Mouse (Mus musculus) ES-Bruce4 (cell line): ENCODE results near the gene Pias1. TPM values are rescaled to one million over a fixed set of nuclear protein-coding genes. Genes with fewer than 3 reads are reported as not detected.

ENCODE experiments used
- H3K27ac ChIP-seq: 2 replicates; pipeline ENCODE4 v1.5.1; 2012; ENCODE audit warnings: low read length, inconsistent platforms; ENCODE audit not compliant: insufficient read depth
- H3K27me3 ChIP-seq: 2 replicates; pipeline ENCODE4 v1.6.1; 2012; ENCODE audit warnings: mild to moderate bottlenecking, low read length, inconsistent platforms; ENCODE audit not compliant: control insufficient read depth, poor library complexity, insufficient read depth, severe bottlenecking
- H3K36me3 ChIP-seq: 2 replicates; pipeline ENCODE4 v1.6.1; 2012; ENCODE audit warnings: inconsistent platforms, mild to moderate bottlenecking, low read length, moderate library complexity; ENCODE audit not compliant: control insufficient read depth, poor library complexity, insufficient read depth, severe bottlenecking
- H3K4me1 ChIP-seq: one replicate; pipeline ENCODE4 v1.8.1; 2011; ENCODE audit warnings: low read length; ENCODE audit not compliant: control insufficient read depth, insufficient read depth
- H3K4me3 ChIP-seq: 2 replicates; pipeline ENCODE4 v1.5.1; 2011; ENCODE audit warnings: low read depth, mild to moderate bottlenecking, low read length
- H3K9ac ChIP-seq: 2 replicates; pipeline ENCODE4 v1.6.1; 2012; ENCODE audit warnings: low read depth, mild to moderate bottlenecking, inconsistent platforms; ENCODE audit not compliant: poor library complexity, severe bottlenecking
- H3K9me3 ChIP-seq: replicated peaks from 2 replicates; pipeline ENCODE4 v1.6.1; 2012; ENCODE audit warnings: mild to moderate bottlenecking, low read length, inconsistent platforms; ENCODE audit not compliant: control insufficient read depth, poor library complexity, insufficient read depth, severe bottlenecking
- CTCF ChIP-seq: IDR thresholded peaks from one replicate; pipeline ENCODE4 v1.8.1; 2011; ENCODE audit warnings: low read depth, low read length
- EP300 ChIP-seq: IDR thresholded peaks from 2 replicates; pipeline ENCODE4 v1.6.1; 2011; ENCODE audit warnings: low read depth, low read length; ENCODE audit not compliant: insufficient read depth
- POLR2A ChIP-seq: IDR thresholded peaks from one replicate; pipeline ENCODE4 v1.8.1; 2011; ENCODE audit warnings: low read length; ENCODE audit not compliant: insufficient read depth
- polyA plus RNA-seq: library from polyadenylated mRNA; stranded (reverse); fragments of >200 nt; gene quantifications from 2 replicates; pipeline ENCODE4 v1.2.4, GENCODE M21; 2011; ENCODE audit warnings: low read depth; ENCODE audit not compliant: missing spikeins, insufficient read depth, insufficient read length

Pias1 gene
- polyA plus RNA-seq, 1 experiment = 63.8 TPM

DNA sequence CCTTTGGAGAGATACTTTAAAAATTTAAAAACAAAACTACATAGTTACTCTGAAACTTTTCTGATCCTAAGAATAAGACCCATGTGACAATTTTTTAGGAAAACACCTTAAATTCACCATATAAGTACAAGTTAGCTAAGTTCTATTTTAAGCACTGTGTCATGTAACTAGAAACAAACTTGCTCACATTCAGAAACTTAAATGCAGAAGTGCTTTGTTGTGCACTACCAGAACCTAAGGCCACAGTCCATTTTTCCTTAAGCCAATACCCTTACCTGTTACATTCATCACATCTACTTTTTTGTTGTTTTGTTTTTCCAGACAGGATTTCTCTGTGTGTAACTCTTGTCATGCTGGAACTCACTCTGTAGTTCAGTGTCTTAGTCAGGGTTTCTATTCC, 17.4 kb downstream of the Pias1 start:
- H3K36me3 ChIP-seq = no peaks in the 10 kb centered on the region
- H3K9ac ChIP-seq = no peak overlapping the region
- no peak overlapping the region for H3K4me3 ChIP-seq
- H3K27me3 ChIP-seq = no peaks in the 10 kb centered on the region
- H3K4me1 ChIP-seq = no peaks in the 10 kb centered on the region
- H3K27ac ChIP-seq = no peak overlapping the region
- H3K9me3 ChIP-seq = no peaks in the 10 kb centered on the region
- TF ChIP-seq POLR2A = no peak
- no peak for TF ChIP-seq EP300
- TF ChIP-seq CTCF = no peak

DNA sequence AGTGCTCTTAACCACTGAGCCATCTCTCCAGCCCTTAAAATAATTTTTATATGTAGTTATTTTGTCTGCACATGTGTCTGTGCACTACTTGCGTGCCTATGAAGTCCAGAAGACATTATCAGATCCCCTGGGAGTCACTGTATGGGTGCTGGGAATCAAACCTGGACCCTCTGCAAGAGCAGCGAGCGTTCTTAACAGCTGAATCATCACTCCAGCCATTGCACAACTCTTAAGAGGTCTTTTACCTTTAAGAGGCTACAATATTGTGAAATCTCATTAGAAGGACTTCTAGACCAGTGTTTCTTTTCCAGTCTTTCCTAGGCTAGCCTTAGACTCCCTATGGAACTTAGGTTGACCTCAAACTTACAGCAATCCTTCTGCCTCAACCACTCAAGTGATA, 21.7 kb downstream of the Pias1 start:
- H3K36me3 ChIP-seq = no peaks in the 10 kb centered on the region
- H3K27ac ChIP-seq = no peak overlapping the region
- H3K9ac ChIP-seq = no peak overlapping the region
- TF ChIP-seq CTCF (no peak), POLR2A (no peak), EP300 (no peak)
- H3K4me1 ChIP-seq = no peaks in the 10 kb centered on the region
- no peaks in the 10 kb centered on the region for H3K9me3 ChIP-seq
- no peak overlapping the region for H3K4me3 ChIP-seq
- H3K27me3 ChIP-seq = no peaks in the 10 kb centered on the region

DNA sequence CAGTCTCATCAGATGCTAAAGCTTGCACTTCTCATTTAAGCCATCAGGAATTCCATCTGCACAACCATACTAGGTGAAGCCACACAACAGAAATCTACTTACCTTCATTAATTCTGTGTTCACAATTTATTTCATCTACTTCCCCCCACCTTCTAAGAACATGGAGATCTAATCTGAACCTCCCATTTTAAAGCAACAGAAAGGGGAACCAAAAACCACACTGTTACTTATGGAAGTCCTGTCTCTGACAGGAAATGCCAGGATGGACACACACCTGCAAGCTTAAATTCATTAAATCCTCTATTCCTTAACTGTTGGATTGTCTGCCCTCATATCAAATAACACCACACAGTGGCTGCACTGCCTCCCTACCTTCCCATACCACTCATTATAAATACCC, 35.0 kb downstream of the Pias1 start:
- H3K4me1 ChIP-seq = no peaks in the 10 kb centered on the region
- no peaks in the 10 kb centered on the region for H3K9me3 ChIP-seq
- H3K27ac ChIP-seq = no peak overlapping the region
- H3K36me3 ChIP-seq = no peaks in the 10 kb centered on the region
- no peaks in the 10 kb centered on the region for H3K27me3 ChIP-seq
- TF ChIP-seq CTCF = no peak
- no peak for TF ChIP-seq POLR2A
- no peak for TF ChIP-seq EP300
- no peak overlapping the region for H3K9ac ChIP-seq
- H3K4me3 ChIP-seq = no peak overlapping the region

DNA sequence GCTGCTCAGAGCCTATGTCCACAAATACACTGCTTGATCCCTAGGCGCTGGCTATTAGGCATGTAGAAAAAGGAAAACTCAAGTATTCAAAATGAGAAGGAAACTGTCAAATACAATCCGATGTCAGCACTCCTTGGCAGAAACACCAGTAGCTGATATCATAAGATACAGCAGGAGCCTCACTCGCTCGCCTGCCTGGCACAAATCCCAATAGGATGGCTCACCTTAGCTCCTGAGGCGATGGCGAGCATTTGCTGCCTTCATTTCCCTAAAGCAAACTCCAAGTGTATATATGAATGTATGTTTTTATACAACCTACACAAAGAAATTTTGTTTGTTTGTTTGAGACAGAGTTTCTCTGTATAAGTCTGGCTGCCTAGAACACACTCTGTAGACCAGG, 42.4 kb downstream of the Pias1 start:
- no peaks in the 10 kb centered on the region for H3K9me3 ChIP-seq
- no peak overlapping the region for H3K4me3 ChIP-seq
- no peak overlapping the region for H3K27ac ChIP-seq
- no peaks in the 10 kb centered on the region for H3K36me3 ChIP-seq
- no peaks in the 10 kb centered on the region for H3K27me3 ChIP-seq
- no peak for TF ChIP-seq CTCF
- TF ChIP-seq POLR2A = no peak
- no peak for TF ChIP-seq EP300
- no peaks in the 10 kb centered on the region for H3K4me1 ChIP-seq
- H3K9ac ChIP-seq = no peak overlapping the region

DNA sequence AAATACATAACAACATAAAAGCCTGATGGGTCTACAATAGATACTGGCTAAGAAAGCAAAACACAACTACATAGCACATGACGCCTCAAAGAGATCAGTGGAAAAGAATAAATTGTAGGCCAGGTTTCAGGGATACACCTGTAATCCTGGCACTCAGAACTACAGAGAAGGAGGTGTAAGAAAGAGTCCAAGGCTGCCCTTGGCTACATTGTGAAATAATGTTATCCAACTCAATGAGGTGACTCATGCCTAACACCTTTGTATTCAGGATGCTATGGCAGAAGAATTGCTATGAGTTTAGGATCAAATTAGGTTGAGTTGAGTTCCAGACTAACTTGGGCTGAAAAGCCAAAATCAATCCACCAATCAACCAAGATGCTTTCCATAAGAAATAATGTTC, 43.7 kb downstream of the Pias1 start:
- no peak for TF ChIP-seq POLR2A
- TF ChIP-seq CTCF = no peak
- TF ChIP-seq EP300 = no peak
- no peak overlapping the region for H3K27ac ChIP-seq
- no peaks in the 10 kb centered on the region for H3K27me3 ChIP-seq
- H3K4me3 ChIP-seq = no peak overlapping the region
- H3K9ac ChIP-seq = no peak overlapping the region
- peaks cover 2% of the 10 kb centered on the region for H3K4me1 ChIP-seq
- no peaks in the 10 kb centered on the region for H3K36me3 ChIP-seq
- H3K9me3 ChIP-seq = no peaks in the 10 kb centered on the region

DNA sequence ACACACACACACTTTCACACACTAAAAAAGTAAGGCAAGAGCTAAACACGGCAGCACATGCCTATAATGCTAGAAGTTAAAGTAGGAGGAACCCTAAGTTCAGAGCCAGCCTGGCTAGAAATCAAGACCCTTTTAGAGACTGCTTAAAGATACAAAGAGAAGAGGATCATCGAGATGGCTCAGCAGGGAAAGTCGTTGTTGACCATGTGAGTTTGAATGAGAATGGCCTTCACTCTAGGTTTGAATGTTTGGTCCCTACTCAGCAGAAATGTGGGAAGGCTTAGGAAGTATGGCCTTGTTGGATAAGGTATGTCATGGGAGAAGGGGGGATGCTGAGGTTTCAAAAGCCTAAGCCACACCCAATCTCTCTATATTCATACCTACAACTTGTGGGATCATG, 46.8 kb downstream of the Pias1 start:
- TF ChIP-seq CTCF = no peak
- no peak for TF ChIP-seq EP300
- no peak for TF ChIP-seq POLR2A
- Histone ChIP-seq H3K27me3 (no peaks in the 10 kb centered on the region), H3K36me3 (no peaks in the 10 kb centered on the region; the same call in 1 of the 2 replicates), H3K9me3 (no peaks in the 10 kb centered on the region), H3K27ac (no peak overlapping the region), H3K4me1 (peaks cover 3% of the 10 kb centered on the region), H3K4me3 (no peak overlapping the region), H3K9ac (no peak overlapping the region)
